8 mouse cellular contexts compared by ENCODE assay signal in genomic region chr3:115673663-115674157, GRCm38 (mm10). TPM values are rescaled to one million over a fixed set of nuclear protein-coding genes. Genes with fewer than 3 reads are reported as not detected.
DNase-seq lines count a peak whose midpoint lies in the region; ATAC-seq and TF ChIP-seq lines count a peak whose summit lies in the region.

No protein-coding gene starts in this region.

- TF ChIP-seq CTCF in kidney, adult 2 months (conservative IDR thresholded peaks at IDR 0.05; ENCODE audit: insufficient read depth, insufficient read length, low read depth, low read length) = no peak

- H3K9ac ChIP-seq in kidney, embryonic 14.5 days (ENCODE audit: low read depth, low read length) = no peak overlapping the region
- H3K9ac ChIP-seq in embryonic facial prominence, embryonic 14.5 days (ENCODE audit: low read depth, low read length) = no peak overlapping the region
- no peak overlapping the region for H3K9ac ChIP-seq in liver, embryonic 16.5 days (ENCODE audit: low read depth, low read length)
- no peak overlapping the region for H3K9ac ChIP-seq in stomach, embryonic 14.5 days (replicated peaks; ENCODE audit: low read depth, low read length)
- H3K9ac ChIP-seq in forebrain, embryonic 13.5 days = no peak overlapping the region

- no peaks in the 10 kb centered on the region for H3K4me1 ChIP-seq in kidney, adult 2 months (ENCODE audit: control insufficient read depth, insufficient read depth, low read length)
- no peaks in the 10 kb centered on the region for H3K4me1 ChIP-seq in kidney, embryonic 14.5 days (ENCODE audit: control insufficient read depth, insufficient read depth, low read length)
- H3K4me1 ChIP-seq in embryonic facial prominence, embryonic 14.5 days (ENCODE audit: control insufficient read depth, insufficient read depth, low read length) = no peaks in the 10 kb centered on the region
- peaks cover 7% of the 10 kb centered on the region for H3K4me1 ChIP-seq in liver, embryonic 16.5 days (ENCODE audit: control insufficient read depth, low read depth, low read length)
- H3K4me1 ChIP-seq in stomach, embryonic 14.5 days (ENCODE audit: control insufficient read depth, insufficient read depth, low read length) = peaks cover 6% of the 10 kb centered on the region; the same call in 1 of the 2 replicates
- no peaks in the 10 kb centered on the region for H3K4me1 ChIP-seq in forebrain, embryonic 13.5 days

- no peak for ATAC-seq in kidney, embryonic 14.5 days (ENCODE audit: low FRiP score, low TSS enrichment)
- ATAC-seq in embryonic facial prominence, embryonic 14.5 days (ENCODE audit: low read depth) = no peak
- ATAC-seq in liver, embryonic 16.5 days (ENCODE audit: low read depth) = no peak
- no peak for ATAC-seq in stomach, embryonic 14.5 days (ENCODE audit: insufficient number of reproducible peaks, insufficient read depth, low FRiP score, low read depth)
- ATAC-seq in cerebellum, adult (ENCODE audit: insufficient number of reproducible peaks, low FRiP score, low TSS enrichment) = no peak
- no peak for ATAC-seq in forebrain, embryonic 13.5 days

- no peaks in the 10 kb centered on the region for H3K9me3 ChIP-seq in kidney, embryonic 14.5 days (ENCODE audit: control insufficient read depth, low read length)
- no peaks in the 10 kb centered on the region for H3K9me3 ChIP-seq in embryonic facial prominence, embryonic 14.5 days (ENCODE audit: control insufficient read depth, low read length)
- no peaks in the 10 kb centered on the region for H3K9me3 ChIP-seq in liver, embryonic 16.5 days (replicated peaks; ENCODE audit: control insufficient read depth, low read length)
- no peaks in the 10 kb centered on the region for H3K9me3 ChIP-seq in stomach, embryonic 14.5 days (ENCODE audit: control insufficient read depth, low read depth, low read length)
- no peaks in the 10 kb centered on the region for H3K9me3 ChIP-seq in forebrain, embryonic 13.5 days (replicated peaks)

- H3K4me2 ChIP-seq in kidney, embryonic 14.5 days (replicated peaks; ENCODE audit: low read depth, low read length) = no peak overlapping the region
- H3K4me2 ChIP-seq in embryonic facial prominence, embryonic 14.5 days (ENCODE audit: low read depth, low read length) = peak overlapping the region; percentile 27
- peak overlapping the region; percentile 21; the same call in 1 of the 2 replicates for H3K4me2 ChIP-seq in liver, embryonic 16.5 days (ENCODE audit: low read depth, low read length)
- 0 out of 2 replicates have a peak overlapping the region, but pooled peaks have one; percentile 7 for H3K4me2 ChIP-seq in stomach, embryonic 14.5 days (replicated peaks; ENCODE audit: low read depth, low read length)
- no peak overlapping the region for H3K4me2 ChIP-seq in forebrain, embryonic 13.5 days

- no peak for TF ChIP-seq POLR2A in kidney, adult 2 months (IDR thresholded peaks at IDR 0.05; ENCODE audit: low read depth, low read length)

- H3K27me3 ChIP-seq in kidney, adult 2 months (replicated peaks; ENCODE audit: control insufficient read depth, insufficient read depth, low read length) = no peaks in the 10 kb centered on the region
- H3K27me3 ChIP-seq in kidney, embryonic 14.5 days (ENCODE audit: control insufficient read depth, insufficient read depth, low read length) = no peaks in the 10 kb centered on the region
- H3K27me3 ChIP-seq in embryonic facial prominence, embryonic 14.5 days (replicated peaks; ENCODE audit: control insufficient read depth, insufficient read depth, low read length) = no peaks in the 10 kb centered on the region; the same call in 1 of the 2 replicates
- H3K27me3 ChIP-seq in liver, embryonic 16.5 days (ENCODE audit: control insufficient read depth, insufficient read depth, low read depth, low read length) = no peaks in the 10 kb centered on the region
- no peaks in the 10 kb centered on the region for H3K27me3 ChIP-seq in stomach, embryonic 14.5 days (ENCODE audit: control insufficient read depth, insufficient read depth, low read length)
- no peaks in the 10 kb centered on the region for H3K27me3 ChIP-seq in forebrain, embryonic 13.5 days

- H3K4me3 ChIP-seq in kidney, adult 2 months (ENCODE audit: insufficient read depth, low read depth, low read length) = no peak overlapping the region
- H3K4me3 ChIP-seq in kidney, embryonic 14.5 days (ENCODE audit: low read length) = no peak overlapping the region
- H3K4me3 ChIP-seq in embryonic facial prominence, embryonic 14.5 days (ENCODE audit: low read depth, low read length) = no peak overlapping the region
- H3K4me3 ChIP-seq in liver, embryonic 16.5 days (ENCODE audit: low read depth, low read length) = no peak overlapping the region
- H3K4me3 ChIP-seq in stomach, embryonic 14.5 days (ENCODE audit: low read depth, low read length) = no peak overlapping the region
- H3K4me3 ChIP-seq in forebrain, embryonic 13.5 days = no peak overlapping the region

- WGBS in kidney, adult 2 months = 27% methylated on average over 13 of the region's 13 CpGs
- WGBS in kidney, embryonic 14.5 days = 43% methylated on average over 13 of the region's 13 CpGs
- WGBS in embryonic facial prominence, embryonic 14.5 days = 32% methylated on average over 13 of the region's 13 CpGs
- 18% methylated on average over 13 of the region's 13 CpGs for WGBS in liver, embryonic 16.5 days (ENCODE audit: insufficient replicate concordance)
- 32% methylated on average over 13 of the region's 13 CpGs for WGBS in stomach, embryonic 14.5 days
- 74% methylated on average over 13 of the region's 13 CpGs for WGBS in forebrain, embryonic 13.5 days

- H3K27ac ChIP-seq in kidney, adult 2 months (ENCODE audit: insufficient read depth, low read depth, low read length) = no peak overlapping the region
- no peak overlapping the region for H3K27ac ChIP-seq in kidney, embryonic 14.5 days (ENCODE audit: low read depth, low read length)
- no peak overlapping the region for H3K27ac ChIP-seq in embryonic facial prominence, embryonic 14.5 days (replicated peaks; ENCODE audit: low read depth, low read length)
- H3K27ac ChIP-seq in liver, embryonic 16.5 days (ENCODE audit: low read length) = no peak overlapping the region
- no peak overlapping the region for H3K27ac ChIP-seq in stomach, embryonic 14.5 days (ENCODE audit: low read length)
- H3K27ac ChIP-seq in forebrain, embryonic 13.5 days = no peak overlapping the region

- peak; percentile 30 for DNase-seq in kidney, adult 2 months
- DNase-seq in embryonic facial prominence, embryonic 14.5 days (ENCODE audit: low spot score) = no peak
- no peak for DNase-seq in layer of hippocampus, postnatal 25 days (ENCODE audit: extremely low spot score in 1 of 2, low spot score in 1 of 2)

- no peaks in the 10 kb centered on the region for H3K36me3 ChIP-seq in kidney, adult 2 months (ENCODE audit: control insufficient read depth, insufficient read depth, low read length)
- H3K36me3 ChIP-seq in kidney, embryonic 14.5 days (ENCODE audit: control insufficient read depth, insufficient read depth, low read length) = no peaks in the 10 kb centered on the region
- H3K36me3 ChIP-seq in embryonic facial prominence, embryonic 14.5 days (ENCODE audit: control insufficient read depth, insufficient read depth, low read length) = no peaks in the 10 kb centered on the region
- H3K36me3 ChIP-seq in liver, embryonic 16.5 days (ENCODE audit: control insufficient read depth, insufficient read depth) = no peaks in the 10 kb centered on the region
- H3K36me3 ChIP-seq in stomach, embryonic 14.5 days (ENCODE audit: control insufficient read depth, insufficient read depth, low read length) = no peaks in the 10 kb centered on the region
- no peaks in the 10 kb centered on the region for H3K36me3 ChIP-seq in forebrain, embryonic 13.5 days (ENCODE audit: poor library complexity, severe bottlenecking)

RNA-seq across cellular contexts. Expression of gene S1pr1, which starts 41.2 kb away (rescaled TPM):
- polyA plus RNA-seq in kidney, adult 2 months (2012; rRNA removed) = 23.1 and 24.0 TPM in 2 replicates
- 10.4 and 11.1 TPM in 2 replicates for polyA plus RNA-seq in kidney, embryonic 14.5 days (2014; fragmentation: Nextera tagmentation; extraction: Ambion mirVana)
- 28.2 and 28.4 TPM in 2 replicates for polyA plus RNA-seq in embryonic facial prominence, embryonic 14.5 days (2014; fragmentation: Nextera tagmentation; extraction: Ambion mirVana)
- 10.4 TPM in 2 replicates for polyA plus RNA-seq in liver, embryonic 16.5 days (2015; fragmentation: Nextera tagmentation; extraction: Ambion mirVana)
- polyA plus RNA-seq in stomach, embryonic 14.5 days (2014; fragmentation: Nextera tagmentation; extraction: Ambion mirVana) = 17.6 and 18.3 TPM in 2 replicates
- 28.0 and 29.7 TPM in 2 replicates for polyA plus RNA-seq in forebrain, embryonic 13.5 days (2015; fragmentation: Nextera tagmentation; extraction: Ambion mirVana)
- 10 to 100 TPM; 94.9 to 95.2 TPM for total RNA-seq in layer of hippocampus, postnatal 25 days (2021)

Comparison
In these comparisons a context has a peak if more than half of its experiments do, and no peak if none do; other contexts are left out.
1. H3K4me2 ChIP-seq: peak in embryonic facial prominence, embryonic 14.5 days (single experiment), liver, embryonic 16.5 days (single experiment) and stomach, embryonic 14.5 days (single experiment); none in kidney, embryonic 14.5 days (single experiment) and forebrain, embryonic 13.5 days (single experiment).